Mouse (Mus musculus) bone marrow, adult 2 months (tissue): ENCODE data around the gene Zfp991.
"Not testable (repeated sequence)": the region's sequence is repeated elsewhere in the genome, so short reads cannot be mapped to it uniquely, and the experiment has no call there.

ENCODE experiments used
- CTCF ChIP-seq: fragments of 200-500 bp; IDR thresholded peaks from 2 replicates; pipeline ENCODE4 v1.5.1; 2011; ENCODE audit warnings: low read length, control low read depth; ENCODE audit not compliant: control insufficient read depth, insufficient read depth
- POLR2A ChIP-seq: fragments of 200-500 bp; IDR thresholded peaks from 2 replicates; pipeline ENCODE4 v1.6.1; 2011; ENCODE audit warnings: low read depth, mild to moderate bottlenecking, control low read depth, low read length, borderline replicate concordance; ENCODE audit not compliant: control insufficient read depth

DNA sequence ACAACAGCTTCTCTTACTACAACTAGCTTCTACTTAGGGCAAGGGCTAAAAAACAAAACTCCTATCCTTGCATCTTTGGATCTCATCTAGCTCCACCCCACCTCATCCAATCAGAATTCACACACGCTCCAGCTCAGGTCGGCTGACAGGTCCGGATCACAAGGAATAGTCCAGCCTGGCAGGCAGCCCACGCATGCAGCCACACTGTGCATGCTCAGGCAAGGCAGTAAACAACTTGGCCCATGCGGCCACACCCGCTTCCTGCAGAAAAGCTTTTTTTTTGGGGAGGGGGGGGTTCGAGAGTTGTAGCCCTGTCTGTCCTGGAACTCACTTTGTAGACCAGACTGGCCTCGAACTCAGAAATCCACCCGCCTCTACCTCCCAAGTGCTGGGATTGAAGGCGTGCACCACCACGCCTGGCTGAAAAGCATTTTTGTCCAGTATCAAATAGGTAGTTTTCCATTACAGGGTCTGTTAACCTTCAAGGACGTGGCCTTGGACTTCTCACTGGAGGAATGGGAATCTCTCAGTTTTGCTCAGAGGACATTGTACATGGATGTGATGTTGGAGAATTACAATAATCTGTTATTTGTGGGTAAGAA is 44.5 kb downstream of the Zfp991 start:
- not testable (repeated sequence) for TF ChIP-seq CTCF, POLR2A
